Mouse (Mus musculus) bone marrow, adult 2 months (tissue): Measurements from ENCODE around the gene Rhbdd2. TPM values are rescaled to one million over a fixed set of nuclear protein-coding genes. Genes with fewer than 3 reads are reported as not detected.

Source experiments
- H3K27ac ChIP-seq: fragments of 200-500 bp; 2 replicates; pipeline ENCODE4 v1.5.1; 2012; ENCODE audit warnings: low read depth, mild to moderate bottlenecking, control low read depth, inconsistent platforms, low read length; ENCODE audit not compliant: control insufficient read depth, poor library complexity, insufficient read depth
- H3K4me1 ChIP-seq: fragments of 200-500 bp; 2 replicates; pipeline ENCODE4 v1.6.1; 2011; ENCODE audit warnings: low read length; ENCODE audit not compliant: control insufficient read depth, insufficient read depth
- H3K4me3 ChIP-seq: fragments of 200-500 bp; replicated peaks from 2 replicates; pipeline ENCODE3; 2011; ENCODE audit warnings: mild to moderate bottlenecking, low read depth, low read length, control low read depth; ENCODE audit not compliant: control insufficient read depth
- CTCF ChIP-seq: fragments of 200-500 bp; IDR thresholded peaks from 2 replicates; pipeline ENCODE4 v1.5.1; 2011; ENCODE audit warnings: low read length, control low read depth; ENCODE audit not compliant: control insufficient read depth, insufficient read depth
- POLR2A ChIP-seq: fragments of 200-500 bp; IDR thresholded peaks from 2 replicates; pipeline ENCODE4 v1.6.1; 2011; ENCODE audit warnings: low read depth, mild to moderate bottlenecking, control low read depth, low read length, borderline replicate concordance; ENCODE audit not compliant: control insufficient read depth
- WGBS: fragments of 180-500 bp; shearing (Covaris S2); methylation state at CpG from one replicate; pipeline ENCODE4 v1.1.7; 2018; 5-methylcytosine and 5-hydroxymethylcytosine counted together
- polyA plus RNA-seq: library from polyadenylated mRNA; stranded (reverse); fragments of >200 nt; gene quantifications from 2 replicates; pipeline ENCODE4 v1.2.4, GENCODE M21; 2011; ENCODE audit warnings: low replicate concordance; ENCODE audit not compliant: missing spikeins, insufficient read depth, insufficient read length

Gene Rhbdd2
- polyA plus RNA-seq, 1 experiment: 10.5 TPM

- WGBS: 59% methylated on average over 10 of the region's 10 CpGs
- no peak overlapping the region for H3K27ac ChIP-seq
Observed at GRCm38 (mm10) chr5:135642686-135643551, 10.5 kb downstream of the Rhbdd2 start.

GRCm38 (mm10) chr5:135643552-135643842, 11.1 kb downstream of the Rhbdd2 start:
- no peak overlapping the region for H3K27ac ChIP-seq
- TF ChIP-seq CTCF: no peak
- TF ChIP-seq POLR2A: no peak
- H3K4me1 ChIP-seq: no peaks in the 10 kb centered on the region; the same call in 1 of the 2 replicates
- WGBS: 84% methylated on average over 1 of the region's 1 CpGs
- H3K4me3 ChIP-seq: no peak overlapping the region

More at GRCm38 (mm10) chr5:135642686-135643551, 10.5 kb downstream of the Rhbdd2 start:
- no peak for TF ChIP-seq POLR2A
- Histone ChIP-seq H3K4me3 (no peak overlapping the region), H3K4me1 (no peaks in the 10 kb centered on the region; the same call in 1 of the 2 replicates)

GRCm38 (mm10) chr5:135643869-135644268, 11.5 kb downstream of the Rhbdd2 start:
- TF ChIP-seq CTCF (no peak), POLR2A (no peak)
- Histone ChIP-seq H3K4me1 (no peaks in the 10 kb centered on the region; the same call in 1 of the 2 replicates), H3K4me3 (no peak overlapping the region), H3K27ac (no peak overlapping the region; the same call in 1 of the 2 replicates)
- 85% methylated on average over 8 of the region's 8 CpGs for WGBS

GRCm38 (mm10) chr5:135645330-135645729, 12.9 kb downstream of the Rhbdd2 start:
- WGBS: 36% methylated on average over 5 of the region's 5 CpGs
- no peak overlapping the region for H3K4me3 ChIP-seq
- no peak for TF ChIP-seq POLR2A
- no peak for TF ChIP-seq CTCF
- H3K27ac ChIP-seq: no peak overlapping the region
- no peaks in the 10 kb centered on the region for H3K4me1 ChIP-seq

GRCm38 (mm10) chr5:135646038-135646437, 13.6 kb downstream of the Rhbdd2 start:
- no peaks in the 10 kb centered on the region for H3K4me1 ChIP-seq
- 73% methylated on average over 6 of the region's 6 CpGs for WGBS

GRCm38 (mm10) chr5:135648461-135649308, 16.3 kb downstream of the Rhbdd2 start:
- Histone ChIP-seq H3K4me3 (no peak overlapping the region), H3K4me1 (no peaks in the 10 kb centered on the region), H3K27ac (no peak overlapping the region)
- no peak for TF ChIP-seq POLR2A
- no peak for TF ChIP-seq CTCF
- 45% methylated on average over 9 of the region's 9 CpGs for WGBS

More at GRCm38 (mm10) chr5:135646038-135646437, 13.6 kb downstream of the Rhbdd2 start:
- H3K4me3 ChIP-seq: no peak overlapping the region
- no peak overlapping the region for H3K27ac ChIP-seq
- TF ChIP-seq POLR2A (no peak), CTCF (no peak)

- WGBS: 83% methylated on average over 1 of the region's 1 CpGs
- H3K4me1 ChIP-seq: no peaks in the 10 kb centered on the region
- H3K4me3 ChIP-seq: no peak overlapping the region
- no peak overlapping the region for H3K27ac ChIP-seq
- no peak for TF ChIP-seq CTCF
- no peak for TF ChIP-seq POLR2A
Observed at GRCm38 (mm10) chr5:135649309-135649633, 16.9 kb downstream of the Rhbdd2 start.

- no peak overlapping the region for H3K4me3 ChIP-seq
- TF ChIP-seq CTCF (no peak), POLR2A (no peak)
- H3K27ac ChIP-seq: no peak overlapping the region
- 76% methylated on average over 3 of the region's 3 CpGs for WGBS
- H3K4me1 ChIP-seq: no peaks in the 10 kb centered on the region; the same call in 1 of the 2 replicates
Observed at GRCm38 (mm10) chr5:135651536-135651935, 19.1 kb downstream of the Rhbdd2 start.
